Mouse (Mus musculus) liver, embryonic 14.5 days (tissue): ENCODE results near the gene Steap1. TPM values are rescaled to one million over a fixed set of nuclear protein-coding genes. Genes with fewer than 3 reads are reported as not detected.
A peak's percentile ranks its signal among the peaks of the same experiment; 100 is the strongest.

ENCODE experiments used
- ATAC-seq: fragments of 200-750 bp; cut with Nextera tagmentation; 2 replicates; pipeline ENCODE4 v1.8.0; 2017; ENCODE audit warnings: moderate number of reproducible peaks, mild to moderate bottlenecking, moderate library complexity; ENCODE audit not compliant: insufficient read depth
- DNase-seq, 3 experiments: peaks; one replicate each; pipeline ENCODE4 v3.0.0-alpha.2; 2012 to 2013; ENCODE audit warnings: low read depth in 3 of 3, low spot score in 3 of 3
- H3K27ac ChIP-seq: fragments of 300-500 bp; sonication (generic); 2 replicates; pipeline ENCODE4 v1.5.1; 2014; ENCODE audit warnings: moderate library complexity, mild to moderate bottlenecking, control low read depth, inconsistent platforms
- H3K27me3 ChIP-seq: fragments of 300-500 bp; sonication (generic); 2 replicates; pipeline ENCODE4 v1.6.1; 2014; ENCODE audit warnings: mild to moderate bottlenecking, low read length, moderate library complexity; ENCODE audit not compliant: control insufficient read depth, insufficient read depth
- H3K36me3 ChIP-seq: fragments of 300-500 bp; sonication (generic); replicated peaks from 2 replicates; pipeline ENCODE4 v1.6.1; 2014; ENCODE audit warnings: low read depth; ENCODE audit not compliant: control insufficient read depth, insufficient read depth
- H3K4me1 ChIP-seq, 2 experiments: fragments of 200-500 bp in 1 of 2; fragments of 300-500 bp in 1 of 2; sonication (generic) in 1 of 2; replicated peaks; 2 replicates each; pipeline ENCODE4 v1.6.1; 2012 to 2014; ENCODE audit warnings: antibody characterized with exemption in 1 of 2, inconsistent platforms in 1 of 2, low read length in 1 of 2; ENCODE audit not compliant: control insufficient read depth in 2 of 2, insufficient read depth in 2 of 2
- H3K4me2 ChIP-seq: fragments of 300-500 bp; sonication (generic); 2 replicates; pipeline ENCODE4 v1.6.1; 2014; ENCODE audit warnings: low read depth, mild to moderate bottlenecking, control low read depth, moderate library complexity
- H3K4me3 ChIP-seq, 2 experiments: fragments of 200-500 bp in 1 of 2; fragments of 300-500 bp in 1 of 2; sonication (generic) in 1 of 2; 2 replicates each; pipeline ENCODE4 v1.5.1; 2012 to 2014; ENCODE audit warnings: low read depth in 2 of 2, low read length in 2 of 2, mild to moderate bottlenecking in 2 of 2, control low read depth in 1 of 2, inconsistent platforms in 1 of 2, moderate library complexity in 1 of 2; ENCODE audit not compliant: insufficient read depth in 1 of 2
- H3K9ac ChIP-seq: fragments of 300-500 bp; sonication (generic); replicated peaks from 2 replicates; pipeline ENCODE4 v1.6.1; 2014; ENCODE audit warnings: mild to moderate bottlenecking, control low read depth, moderate library complexity
- H3K9me3 ChIP-seq: fragments of 300-500 bp; sonication (generic); 2 replicates; pipeline ENCODE4 v1.6.1; 2016; ENCODE audit warnings: low read length, mixed read lengths; ENCODE audit not compliant: control insufficient read depth
- CTCF ChIP-seq: IDR thresholded peaks from 2 replicates; pipeline ENCODE4 v1.5.1; 2016; ENCODE audit warnings: antibody characterized with exemption, low read depth, control low read depth
- EP300 ChIP-seq: IDR thresholded peaks from 2 replicates; pipeline ENCODE4 v1.6.1; 2016; ENCODE audit warnings: antibody characterized with exemption, low read depth
- WGBS: fragments of 180-500 bp; shearing (Covaris S2); extraction: QIAGEN DNeasy Blood & Tissue Kit; methylation state at CpG from one replicate; pipeline ENCODE4 v1.1.7; 2014; ENCODE audit not compliant: insufficient replicate concordance; 5-methylcytosine and 5-hydroxymethylcytosine counted together
- polyA plus RNA-seq, 2 experiments: library from polyadenylated mRNA; depleted of rRNA in 1 of 2; stranded (reverse) in 1 of 2; unstranded in 1 of 2; fragments of >200 nt; fragmentation: Nextera tagmentation in 1 of 2; extraction: Ambion mirVana in 1 of 2; gene quantifications; 2 replicates each; pipeline versions ENCODE4 v1.2.1 to v1.2.3; 2012 to 2014

Gene Steap1
- polyA plus RNA-seq, 2 experiments: 2.1 to 4.9 TPM

DNA sequence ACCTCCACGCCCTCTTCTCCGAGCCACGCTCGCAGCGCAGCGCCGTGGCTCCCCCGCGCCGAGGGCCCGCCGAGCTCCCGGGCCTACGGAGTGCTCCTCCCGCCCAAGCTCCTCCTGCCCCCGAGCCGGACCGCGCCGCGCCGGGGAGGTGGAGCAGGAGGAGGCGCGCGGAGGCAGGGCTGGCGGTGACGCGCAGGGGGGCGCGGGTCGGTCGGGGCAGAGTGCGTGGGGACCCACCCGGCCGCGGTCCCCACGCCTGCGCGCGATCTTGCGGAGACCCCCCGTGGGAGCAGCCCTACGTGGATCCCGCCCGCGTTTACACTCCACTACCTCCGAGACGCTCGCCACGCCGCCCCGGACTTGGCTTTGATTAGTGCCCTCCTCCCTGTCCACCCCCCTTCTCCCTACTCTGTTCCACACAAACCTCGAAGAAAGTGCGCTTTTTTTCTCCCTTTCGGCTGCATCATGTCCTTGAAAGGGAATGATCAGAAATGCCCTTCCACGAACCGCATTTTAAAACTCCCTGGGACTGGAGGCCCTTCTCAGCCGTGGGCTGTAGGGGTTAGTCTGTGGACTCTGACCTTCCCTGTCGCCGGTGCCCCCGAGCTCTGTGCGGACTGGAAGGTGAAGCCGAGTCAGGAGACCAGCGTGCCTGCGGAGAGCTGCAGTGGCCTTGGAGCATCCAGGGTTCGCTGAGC is 55.0 kb downstream of the Steap1 start, which contains the start of gene Steap2:
Gene Steap2 (minus strand): TSS at position 623 of the 698 bp plus-strand sequence.
- DNase-seq: no peak
- WGBS: 1% methylated on average over 60 of the region's 66 CpGs

DNA sequence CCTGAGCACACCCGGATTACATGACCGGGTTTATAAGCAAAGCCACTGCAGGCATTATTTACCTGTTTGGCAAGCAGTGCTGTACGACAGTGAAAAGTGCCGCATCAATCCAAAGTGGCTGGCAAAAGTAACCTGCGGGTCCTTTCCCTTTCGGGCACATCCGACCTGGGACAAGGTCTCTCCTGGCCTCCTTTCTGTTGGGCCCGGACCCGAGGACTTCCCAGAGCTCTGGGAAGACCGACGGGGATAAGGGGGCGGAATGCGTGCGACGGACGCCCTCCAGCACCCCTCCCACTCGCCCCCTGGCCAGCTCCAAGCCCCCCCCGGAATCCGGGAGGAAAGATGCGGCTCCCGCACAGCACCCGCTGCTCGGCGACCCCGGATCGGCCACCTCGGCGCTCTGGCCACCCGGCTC is 55.6 kb downstream of the Steap1 start:
- Histone ChIP-seq H3K4me1 (peaks cover 0 to 3% of the 10 kb centered on the region in 2 experiments; a peak in 1 of 4 replicates), H3K36me3 (no peaks in the 10 kb centered on the region), H3K27ac (no peak overlapping the region), H3K9me3 (no peaks in the 10 kb centered on the region), H3K4me3 (peak overlapping the region; percentile 56 to 63), H3K27me3 (peaks cover 22% of the 10 kb centered on the region), H3K9ac (peak overlapping the region; percentile 13; the same call in 1 of the 2 replicates), H3K4me2 (peak overlapping the region; percentile 30)
- 0 out of 2 replicates have a peak, but pooled peaks have one; percentile 15 for ATAC-seq
- TF ChIP-seq EP300 (no peak), CTCF (no peak)
- under 1% methylated on average over 27 of the region's 29 CpGs for WGBS
- DNase-seq: no peak

More for the DNA sequence above, 55.0 kb downstream of the Steap1 start, which contains the start of gene Steap2:
- Histone ChIP-seq H3K4me3 (peak within 1 kb of the TSS; percentile 56 to 63), H3K9me3 (no peaks in the 10 kb centered on the region), H3K36me3 (no peaks in the 10 kb centered on the region), H3K9ac (peak within 1 kb of the TSS; percentile 13; the same call in 1 of the 2 replicates), H3K4me2 (peak within 1 kb of the TSS; percentile 30), H3K27ac (no peak within 1 kb of the TSS), H3K4me1 (0 out of 4 replicates have a peak, but pooled peaks cover 0 to under 1% of the 10 kb centered on the region in 2 experiments), H3K27me3 (peaks cover 22% of the 10 kb centered on the region)
- TF ChIP-seq CTCF: no peak
- no peak for TF ChIP-seq EP300
- peak; percentile 77 for ATAC-seq

DNA sequence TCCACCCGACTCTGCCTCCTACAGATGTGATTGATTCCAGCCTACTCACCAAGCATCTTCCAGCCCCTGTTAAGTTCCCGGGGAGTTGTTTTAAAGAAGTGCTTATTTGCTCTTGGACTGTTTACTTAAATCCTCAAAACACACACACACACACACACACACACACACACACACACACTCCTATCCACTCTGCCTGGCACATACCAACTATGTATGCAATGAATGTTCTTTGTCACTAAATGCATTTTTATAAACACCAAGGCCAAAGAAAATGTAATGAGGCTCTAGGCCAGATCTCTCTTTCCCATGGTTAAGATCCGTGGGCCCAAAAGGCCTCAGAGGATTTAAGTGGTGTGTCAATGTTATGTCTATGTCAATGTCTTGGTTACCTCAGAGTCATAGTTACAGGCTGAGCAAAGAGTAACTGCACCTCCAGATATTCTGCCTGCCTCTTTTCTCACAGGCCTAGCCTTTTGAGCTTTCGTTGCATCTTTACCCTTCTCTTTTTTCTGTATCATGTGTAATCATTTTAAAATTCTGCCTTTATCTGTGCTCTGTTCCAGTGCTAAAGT is 56.9 kb downstream of the Steap1 start:
- no peak overlapping the region for H3K27ac ChIP-seq
- DNase-seq: no peak
- H3K36me3 ChIP-seq: no peaks in the 10 kb centered on the region
- H3K27me3 ChIP-seq: peaks cover 22% of the 10 kb centered on the region
- TF ChIP-seq EP300: no peak
- no peak overlapping the region for H3K9ac ChIP-seq
- H3K4me1 ChIP-seq: peaks cover 0 to 3% of the 10 kb centered on the region in 2 experiments; a peak in 2 of 4 replicates
- WGBS: 33% methylated on average over 4 of the region's 4 CpGs
- no peak overlapping the region for H3K4me3 ChIP-seq
- H3K9me3 ChIP-seq: no peaks in the 10 kb centered on the region
- ATAC-seq: no peak
- peak overlapping the region; percentile 30; the same call in 1 of the 2 replicates for H3K4me2 ChIP-seq

DNA sequence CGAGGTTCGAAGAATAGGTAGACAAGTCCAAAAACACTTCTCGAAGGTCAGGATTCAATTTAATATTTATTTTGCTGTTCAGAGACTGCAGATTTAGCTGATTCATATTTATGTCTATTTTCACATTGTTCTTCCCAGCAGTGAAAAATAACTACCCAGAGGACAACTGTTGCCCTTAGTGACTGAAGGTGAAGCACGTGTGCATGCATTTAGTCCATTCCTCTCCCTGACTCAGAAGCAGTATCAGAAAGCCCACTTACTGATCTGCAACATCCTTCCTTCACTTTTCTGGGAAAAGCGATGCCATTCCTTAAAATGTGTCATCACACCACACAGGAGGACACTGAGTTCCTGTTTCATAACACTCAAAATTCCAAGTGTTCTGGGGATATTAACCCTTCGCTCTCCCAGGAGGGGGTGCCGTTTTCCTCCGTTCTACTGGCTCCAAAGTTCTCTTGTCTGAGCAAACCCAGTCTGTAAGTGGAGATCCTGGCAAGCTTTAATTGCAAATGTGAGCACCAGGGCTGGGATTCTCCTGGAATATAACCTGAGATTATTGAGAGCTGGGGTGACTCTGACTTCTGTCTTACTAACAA is 60.1 kb downstream of the Steap1 start:
- H3K4me2 ChIP-seq: no peak overlapping the region
- TF ChIP-seq CTCF: no peak
- no peak for TF ChIP-seq EP300
- no peak overlapping the region for H3K9ac ChIP-seq
- H3K4me1 ChIP-seq: peaks cover 0 to 3% of the 10 kb centered on the region in 2 experiments; a peak in 2 of 4 replicates
- H3K4me3 ChIP-seq: no peak overlapping the region
- WGBS: 55% methylated on average over 8 of the region's 8 CpGs
- peaks cover 16% of the 10 kb centered on the region for H3K27me3 ChIP-seq
- H3K27ac ChIP-seq: no peak overlapping the region
- no peaks in the 10 kb centered on the region for H3K9me3 ChIP-seq
- no peak for ATAC-seq
- no peak for DNase-seq
- H3K36me3 ChIP-seq: no peaks in the 10 kb centered on the region

- H3K4me1 ChIP-seq: peaks cover 0 to 3% of the 10 kb centered on the region in 2 experiments; a peak in 2 of 4 replicates
- no peaks in the 10 kb centered on the region for H3K36me3 ChIP-seq
- 62% methylated on average over 6 of the region's 6 CpGs for WGBS
- ATAC-seq: no peak
- H3K27ac ChIP-seq: no peak overlapping the region
- no peak overlapping the region for H3K4me2 ChIP-seq
- H3K9me3 ChIP-seq: no peaks in the 10 kb centered on the region
- peaks cover 8% of the 10 kb centered on the region for H3K27me3 ChIP-seq
- H3K4me3 ChIP-seq: no peak overlapping the region
- DNase-seq: no peak
- no peak overlapping the region for H3K9ac ChIP-seq
- TF ChIP-seq EP300 (no peak), CTCF (no peak)
Measured at GRCm38 (mm10) chr5:5688228-5688627, 60.9 kb downstream of the Steap1 start.
